8 mouse cellular contexts compared by ENCODE assay signal in genomic region chr7:37624759-37625340, GRCm38 (mm10).
DNase-seq lines count a peak whose midpoint lies in the region; ATAC-seq and TF ChIP-seq lines count a peak whose summit lies in the region.

No protein-coding gene starts in this region.

- TF ChIP-seq EP300 in heart, postnatal 0 days (IDR thresholded peaks at IDR 0.05; ENCODE audit: low read depth) = no peak

- H3K4me3 ChIP-seq in lung, embryonic 14.5 days (ENCODE audit: low read depth, low read length) = peak overlapping the region; percentile 42
- H3K4me3 ChIP-seq in heart, postnatal 0 days (ENCODE audit: low read depth, low read length) = peak overlapping the region; percentile 53
- no peak overlapping the region for H3K4me3 ChIP-seq in thymus, adult 2 months (ENCODE audit: control insufficient read depth, insufficient read depth, low read length)

- no peaks in the 10 kb centered on the region for H3K36me3 ChIP-seq in lung, embryonic 14.5 days (ENCODE audit: insufficient read depth)
- no peaks in the 10 kb centered on the region for H3K36me3 ChIP-seq in heart, postnatal 0 days (replicated peaks; ENCODE audit: control insufficient read depth, insufficient read depth, low read length)
- H3K36me3 ChIP-seq in thymus, adult 2 months (ENCODE audit: control insufficient read depth, insufficient read depth, low read length) = no peaks in the 10 kb centered on the region

- H3K27ac ChIP-seq in lung, embryonic 14.5 days (ENCODE audit: low read depth) = no peak overlapping the region
- H3K27ac ChIP-seq in heart, postnatal 0 days (ENCODE audit: low read depth) = no peak overlapping the region
- H3K27ac ChIP-seq in thymus, adult 2 months (ENCODE audit: control insufficient read depth, insufficient read depth, low read length) = no peak overlapping the region

- TF ChIP-seq CTCF in lung, embryonic 14.5 days (IDR thresholded peaks at IDR 0.05; ENCODE audit: low read depth) = peak; percentile 27
- TF ChIP-seq CTCF in heart, postnatal 0 days (IDR thresholded peaks at IDR 0.05; ENCODE audit: low read depth) = no peak
- no peak for TF ChIP-seq CTCF in thymus, adult 2 months (IDR thresholded peaks at IDR 0.05; ENCODE audit: borderline replicate concordance, control insufficient read depth, extremely low read depth, insufficient read depth, low read length, poor library complexity)

- H3K4me2 ChIP-seq in lung, embryonic 14.5 days = peak overlapping the region; percentile 83
- peak overlapping the region; percentile 91 for H3K4me2 ChIP-seq in heart, postnatal 0 days (ENCODE audit: low read depth, low read length)

- H3K9me3 ChIP-seq in lung, embryonic 14.5 days (ENCODE audit: low read depth, low read length) = no peaks in the 10 kb centered on the region
- no peaks in the 10 kb centered on the region for H3K9me3 ChIP-seq in heart, postnatal 0 days (replicated peaks; ENCODE audit: control insufficient read depth, low read length)

- WGBS in lung, embryonic 14.5 days = 9% methylated on average over 20 of the region's 20 CpGs
- WGBS in heart, postnatal 0 days = 18% methylated on average over 20 of the region's 20 CpGs
- 11% methylated on average over 20 of the region's 20 CpGs for WGBS in thymus, adult 2 months

- peak; percentile 44 for DNase-seq in lung, embryonic 14.5 days
- no peak for DNase-seq in lung, adult 18-20 months
- DNase-seq in cerebellum, postnatal 36 days = peak; percentile 61 to 67
- DNase-seq in heart, postnatal 0 days (ENCODE audit: low spot score) = no peak
- DNase-seq in thymus, adult 2 months = no peak
- DNase-seq in MN1 (ENCODE audit: low spot score) = no peak
- no peak for DNase-seq in T-cell, adult 2 months (ENCODE audit: low spot score)

- peak overlapping the region; percentile 49 for H3K9ac ChIP-seq in lung, embryonic 14.5 days
- peak overlapping the region; percentile 42; the same call in 1 of the 2 replicates for H3K9ac ChIP-seq in heart, postnatal 0 days (replicated peaks; ENCODE audit: low read depth, low read length)

- peak; percentile 57; the same call in 1 of the 2 replicates for ATAC-seq in lung, embryonic 14.5 days (ENCODE audit: insufficient read depth)
- ATAC-seq in heart, postnatal 0 days (ENCODE audit: insufficient read depth, low read depth) = peak; percentile 12; the same call in 1 of the 2 replicates
- peak; percentile 13; the same call in 1 of the 2 replicates for ATAC-seq in megakaryocyte progenitor cell, adult 5-6 weeks (replicated peaks; ENCODE audit: poor library complexity)

- H3K4me1 ChIP-seq in lung, embryonic 14.5 days (ENCODE audit: insufficient read depth) = 0 out of 2 replicates have a peak, but pooled peaks cover 5% of the 10 kb centered on the region
- H3K4me1 ChIP-seq in heart, postnatal 0 days (ENCODE audit: control insufficient read depth, insufficient read depth) = 0 out of 2 replicates have a peak, but pooled peaks cover 5% of the 10 kb centered on the region
- no peaks in the 10 kb centered on the region for H3K4me1 ChIP-seq in thymus, adult 2 months (replicated peaks; ENCODE audit: control insufficient read depth, insufficient read depth, low read length)

- no peak for TF ChIP-seq POLR2A in thymus, adult 2 months (IDR thresholded peaks at IDR 0.05; ENCODE audit: control insufficient read depth, extremely low read depth, insufficient read depth, low read length, poor library complexity)

- 0 out of 2 replicates have a peak, but pooled peaks cover 7% of the 10 kb centered on the region for H3K27me3 ChIP-seq in lung, embryonic 14.5 days (ENCODE audit: insufficient read depth, low read length)
- H3K27me3 ChIP-seq in heart, postnatal 0 days (ENCODE audit: control insufficient read depth, insufficient read depth, low read length) = peaks cover 15% of the 10 kb centered on the region; the same call in 1 of the 2 replicates
- H3K27me3 ChIP-seq in thymus, adult 2 months (ENCODE audit: control insufficient read depth, insufficient read depth, low read length) = peaks cover 6% of the 10 kb centered on the region; the same call in 1 of the 2 replicates

Comparison
In these comparisons a context has a peak if more than half of its experiments do, and no peak if none do; other contexts are left out.
1. DNase-seq: peak in lung, embryonic 14.5 days (single experiment) and cerebellum, postnatal 36 days (2 of 2); none in lung, adult 18-20 months (0 of 2), heart, postnatal 0 days (single experiment), thymus, adult 2 months (single experiment), MN1 (single experiment) and T-cell, adult 2 months (single experiment).
2. Peak in every context shown above with its lines, with median percentiles within 50 percentile points of each other: ATAC-seq.